Mouse (Mus musculus) left cerebral cortex, adult 8-10 months (tissue): ENCODE measurements at regions not wholly inside any gene's neighbourhood (a gene's known extent, or its start where the extent isn't known, plus 50 kb on each side); places are given as distances from the start of the nearest gene placed in this dataset.
"Not testable (repeated sequence)": the region's sequence is repeated elsewhere in the genome, so short reads cannot be mapped to it uniquely, and the experiment has no call there.

Source experiments
- DNase-seq, 2 experiments: peaks; one replicate each; pipeline ENCODE4 v3.0.0; 2022; ENCODE audit warnings: low spot score in 2 of 2

DNA sequence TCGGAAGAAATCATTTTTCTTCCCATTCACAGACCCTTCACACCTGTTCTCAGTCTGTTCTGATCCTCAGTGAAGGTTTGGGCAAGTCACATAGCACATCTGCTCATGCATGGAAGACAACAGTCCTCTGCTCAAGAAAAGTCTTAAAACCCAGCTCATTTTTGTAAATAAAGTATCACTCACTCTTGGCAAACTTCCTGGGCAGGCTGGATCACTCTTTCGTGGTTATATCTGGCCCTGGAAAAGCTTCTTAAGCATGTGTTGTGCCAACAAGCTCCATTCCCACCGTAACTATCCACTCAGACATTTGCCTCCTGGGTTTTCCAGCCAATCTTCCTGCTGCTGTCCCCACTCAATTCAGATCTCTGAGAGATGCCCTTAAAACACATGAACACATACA lies 103.2 kb upstream of the Cep85l start:
- no peak for DNase-seq

DNA sequence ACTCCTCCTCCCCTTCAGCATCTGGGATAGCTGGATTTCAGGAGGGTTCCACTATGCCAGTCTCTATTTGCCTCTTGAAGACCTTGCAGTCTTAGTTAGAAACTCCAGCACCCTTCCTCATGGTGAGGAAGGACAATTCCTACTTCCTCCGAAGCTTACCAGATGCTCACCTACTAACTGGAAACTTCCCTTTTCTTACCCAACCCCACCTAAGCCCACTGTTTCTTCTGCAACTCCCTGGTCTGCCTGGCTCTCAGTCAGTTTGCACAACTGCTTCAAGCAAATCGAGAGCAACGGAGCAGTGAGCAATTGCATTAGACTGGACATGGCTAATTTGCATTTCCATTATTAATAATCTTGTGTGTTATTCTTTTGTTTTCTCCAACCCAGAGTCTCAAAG lies 90.5 kb upstream of the Cep85l start:
- DNase-seq: no peak

DNA sequence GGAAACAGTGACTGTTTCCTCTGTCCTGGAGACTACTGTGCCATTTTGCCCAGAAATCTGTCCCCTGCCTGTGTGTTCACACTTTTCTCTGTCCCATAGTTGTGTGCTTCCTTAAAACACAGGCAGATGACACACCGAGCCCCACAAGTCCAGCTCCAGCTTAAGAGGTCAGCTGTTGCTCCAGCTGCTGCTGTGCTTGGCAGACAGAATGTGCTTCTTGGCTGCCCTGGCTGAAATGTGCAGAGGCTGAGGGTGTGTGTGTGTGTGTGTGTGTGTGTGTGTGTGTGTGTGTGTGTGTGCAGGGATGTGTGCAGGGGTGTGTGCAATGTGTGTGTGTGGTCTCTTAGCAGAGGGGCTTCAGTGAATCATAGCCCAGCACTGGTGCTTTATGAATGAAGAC lies 89.9 kb upstream of the Cep85l start:
- DNase-seq: no peak

DNA sequence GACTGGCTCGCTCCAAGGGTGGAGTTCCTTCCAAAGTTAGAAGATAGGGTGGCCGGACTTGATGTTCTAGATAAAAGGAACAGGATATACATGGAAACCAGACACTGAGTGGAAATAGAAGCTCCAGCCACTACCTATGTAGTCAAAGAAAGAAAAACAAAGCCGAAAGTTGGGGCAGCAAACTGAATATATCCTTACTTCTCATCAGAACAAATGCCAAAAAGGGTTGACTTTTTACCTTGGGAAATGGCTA lies 88.5 kb upstream of the Cep85l start:
- no peak for DNase-seq

DNA sequence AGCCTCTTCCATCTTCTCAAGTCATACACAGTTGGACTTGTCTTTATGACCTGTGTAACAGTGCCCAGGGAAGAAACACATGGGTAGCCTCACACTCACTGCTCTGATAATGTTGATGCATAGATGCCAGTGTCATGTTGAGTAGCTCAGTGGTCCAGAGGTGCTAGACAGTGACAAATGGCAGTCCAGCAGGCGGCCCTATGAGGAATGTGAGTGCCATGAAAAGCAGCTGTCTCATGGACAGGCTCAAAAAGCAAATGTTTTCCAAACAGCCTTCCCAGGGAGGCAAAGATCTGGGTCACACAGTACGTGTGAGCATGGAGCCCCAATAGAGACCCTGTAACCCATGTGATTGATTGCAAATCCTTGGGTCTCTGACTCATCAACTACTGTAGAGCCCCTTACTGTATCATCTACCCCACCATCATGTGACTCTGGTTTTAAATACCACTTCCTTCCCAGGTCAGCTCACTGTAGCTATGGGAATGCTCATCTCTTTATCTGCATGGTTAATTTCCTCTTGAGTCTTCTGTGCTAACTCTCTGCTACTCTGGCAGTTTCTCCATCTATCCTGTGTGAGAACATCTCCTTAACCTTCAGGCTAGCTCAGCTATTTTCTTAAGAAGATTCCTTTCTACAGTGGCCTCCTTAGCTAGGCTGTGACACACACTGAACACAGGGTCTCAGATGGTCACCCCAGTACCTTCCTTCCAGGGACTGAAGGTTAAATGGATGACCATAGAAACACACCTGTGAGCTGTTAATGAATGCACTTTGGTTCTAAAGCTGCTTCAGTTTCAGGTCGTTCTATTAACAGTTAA lies 87.9 kb upstream of the Cep85l start:
- no peak for DNase-seq

DNA sequence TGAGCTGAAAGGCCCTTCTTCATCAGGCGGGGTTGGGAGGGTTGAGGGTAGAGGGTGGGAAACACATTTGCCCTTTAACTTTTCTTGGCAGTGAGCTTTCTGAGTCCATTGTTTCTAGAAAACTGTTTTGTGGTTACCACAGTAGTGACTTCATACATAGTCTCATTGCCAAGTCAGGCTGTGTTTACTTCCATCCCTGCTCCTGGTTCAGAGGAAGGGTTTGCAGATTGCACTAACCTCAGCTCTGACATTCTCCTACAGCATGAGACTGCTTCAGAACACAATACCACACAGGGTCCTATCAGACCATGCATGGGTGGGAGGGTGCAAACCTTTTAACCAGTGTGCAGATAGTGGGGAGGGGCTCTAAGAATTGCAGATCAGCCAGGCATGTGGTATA lies 87.1 kb upstream of the Cep85l start:
- no peak for DNase-seq

DNA sequence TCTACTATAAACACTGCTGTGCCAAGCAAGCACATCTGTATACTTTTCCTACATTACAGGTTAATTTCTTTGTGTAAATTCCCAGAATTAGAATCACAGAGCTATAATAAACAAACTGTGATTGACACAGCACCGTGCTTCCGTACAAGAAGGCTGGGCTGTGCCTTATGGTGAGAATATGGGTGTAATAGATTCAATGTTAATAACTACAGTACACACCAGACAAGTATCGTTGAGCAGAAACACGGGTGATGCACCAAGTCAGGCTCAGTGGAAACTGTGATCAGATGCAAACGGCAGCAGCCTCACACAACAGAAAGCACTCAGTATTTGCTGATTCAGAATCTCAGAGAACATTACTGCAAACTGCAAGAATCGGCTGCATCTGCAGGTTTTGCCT lies 86.5 kb upstream of the Cep85l start:
- DNase-seq: no peak

DNA sequence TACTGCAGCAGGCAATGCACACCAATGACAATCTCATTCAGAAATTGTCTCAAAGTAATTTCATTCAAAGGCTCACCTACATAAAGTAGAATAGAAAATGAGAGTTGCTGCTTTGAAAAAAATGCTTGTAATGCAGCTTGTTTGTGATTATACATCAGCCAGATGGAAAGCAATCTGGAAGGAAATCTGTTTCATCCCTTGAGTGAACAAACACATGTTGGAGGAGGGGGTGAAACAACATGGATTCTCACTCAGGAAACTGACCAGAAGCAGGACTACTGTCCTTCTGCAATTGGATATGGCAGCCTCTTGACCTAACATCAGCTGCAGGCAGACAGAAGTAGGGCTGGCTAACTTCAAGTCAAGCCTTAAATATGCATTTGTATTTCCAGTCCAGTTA lies 84.8 kb upstream of the Cep85l start:
- no peak for DNase-seq

DNA sequence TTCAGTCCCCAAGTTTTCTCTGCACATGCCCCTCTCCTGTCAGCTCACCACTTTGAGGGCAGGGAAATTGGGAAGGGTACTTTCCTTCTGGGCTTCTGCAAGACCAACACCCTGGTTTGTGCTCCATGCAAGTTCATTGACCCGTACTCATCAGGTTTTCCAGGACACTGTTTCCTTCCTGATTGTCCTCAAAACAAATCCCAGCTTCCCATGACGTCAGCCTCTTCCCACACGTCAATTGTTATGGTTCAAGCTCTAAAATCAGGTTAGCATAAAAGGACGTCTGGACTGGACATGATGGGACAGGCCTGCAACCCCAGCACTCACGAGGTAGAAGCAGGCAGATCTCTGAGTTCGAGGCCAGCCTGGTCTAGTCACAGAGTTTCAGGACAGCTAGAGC lies 84.3 kb upstream of the Cep85l start:
- no peak for DNase-seq

DNA sequence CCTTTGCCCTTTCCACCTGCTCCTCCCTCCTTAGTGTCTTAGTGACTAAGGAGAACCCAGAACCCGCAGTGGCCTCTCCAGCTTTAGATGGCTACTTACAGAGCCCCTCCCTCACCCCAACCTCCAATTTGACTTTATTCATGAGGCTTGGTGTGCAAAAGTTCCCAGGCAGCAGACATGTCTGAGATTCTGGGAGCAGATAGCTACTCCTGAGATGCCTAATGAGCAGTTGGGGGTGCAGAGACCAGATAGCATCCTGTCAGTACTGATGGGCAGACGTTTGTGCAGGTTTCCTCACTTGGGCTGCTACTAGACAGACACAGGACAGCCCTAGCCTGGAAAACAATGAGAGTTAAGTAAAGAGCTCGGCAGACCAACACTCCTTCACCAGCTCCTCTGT lies 83.7 kb upstream of the Cep85l start:
- DNase-seq: no peak

DNA sequence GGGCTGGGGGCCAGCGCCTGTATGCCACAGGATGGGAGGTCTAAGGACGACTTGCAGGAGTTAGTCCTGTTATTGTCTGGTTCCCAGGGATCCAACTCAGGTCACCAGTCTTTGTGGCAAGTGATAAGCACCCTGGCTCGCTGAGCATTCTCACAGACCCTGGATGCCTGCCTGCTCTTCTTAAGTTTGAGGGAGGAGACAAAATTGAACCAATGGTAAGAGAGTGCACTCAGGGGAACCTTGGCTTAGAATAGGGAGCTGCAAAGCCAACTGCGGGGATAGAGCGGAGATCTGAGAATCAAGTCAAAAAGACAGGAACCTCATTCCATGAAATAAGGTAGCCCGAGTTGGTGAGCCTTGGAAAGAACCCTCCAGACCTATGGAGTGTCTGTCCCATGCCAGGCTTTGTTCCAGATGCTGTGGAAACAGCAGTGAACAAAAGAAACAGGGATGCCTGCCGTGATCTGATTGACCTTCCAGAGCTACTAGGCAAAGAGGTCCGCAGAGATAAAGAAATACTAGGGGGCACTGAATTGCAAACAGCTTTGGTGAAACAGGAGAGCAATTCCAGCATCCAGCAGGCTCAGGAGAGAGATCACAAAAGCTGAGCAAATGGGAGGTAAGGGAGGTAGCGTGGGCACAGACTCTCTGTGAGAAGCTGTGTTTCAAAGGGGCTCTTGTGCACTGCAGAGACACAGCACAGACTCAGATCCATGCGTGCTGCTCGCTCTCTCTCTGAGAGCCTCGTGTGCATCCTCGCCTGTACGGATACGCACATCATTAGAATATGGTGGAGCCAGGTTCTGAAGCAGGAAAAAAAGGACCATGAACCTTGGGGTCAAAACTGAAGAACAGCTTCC lies 82.9 kb upstream of the Cep85l start:
- DNase-seq: no peak

DNA sequence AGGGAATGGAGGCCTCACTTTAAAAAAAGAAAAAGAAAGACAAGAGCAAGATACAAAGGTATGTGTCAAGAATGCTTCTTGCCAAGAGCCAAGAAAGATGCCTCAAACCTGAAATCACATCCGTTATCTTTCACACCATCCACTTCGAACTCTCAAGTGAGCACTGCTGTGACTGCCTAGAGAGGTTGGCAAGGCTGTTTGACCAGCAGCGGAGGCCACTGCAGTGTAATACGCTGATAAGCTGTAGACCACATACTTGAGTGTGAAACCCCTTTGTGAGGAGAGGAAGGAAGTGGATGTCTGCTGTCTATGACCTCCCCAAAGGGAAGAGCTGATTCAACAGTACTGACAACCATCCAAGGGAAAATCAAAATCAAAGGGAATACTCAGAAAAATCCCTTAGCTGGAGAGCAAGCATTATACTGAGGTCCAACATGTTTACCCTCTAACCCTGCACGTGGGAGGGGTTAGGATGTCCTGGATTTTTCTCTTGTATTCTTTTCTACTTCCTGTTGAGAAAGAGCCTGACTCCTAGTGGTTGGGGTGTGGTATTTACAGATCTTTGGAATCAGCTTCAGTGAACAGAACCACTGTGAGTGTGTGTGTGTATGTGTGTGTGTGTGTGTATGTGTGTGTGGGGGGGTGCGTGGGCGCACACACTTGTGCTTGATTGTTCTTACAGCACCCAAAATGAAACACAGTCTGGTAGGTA lies 81.5 kb upstream of the Cep85l start:
- DNase-seq: no peak

DNA sequence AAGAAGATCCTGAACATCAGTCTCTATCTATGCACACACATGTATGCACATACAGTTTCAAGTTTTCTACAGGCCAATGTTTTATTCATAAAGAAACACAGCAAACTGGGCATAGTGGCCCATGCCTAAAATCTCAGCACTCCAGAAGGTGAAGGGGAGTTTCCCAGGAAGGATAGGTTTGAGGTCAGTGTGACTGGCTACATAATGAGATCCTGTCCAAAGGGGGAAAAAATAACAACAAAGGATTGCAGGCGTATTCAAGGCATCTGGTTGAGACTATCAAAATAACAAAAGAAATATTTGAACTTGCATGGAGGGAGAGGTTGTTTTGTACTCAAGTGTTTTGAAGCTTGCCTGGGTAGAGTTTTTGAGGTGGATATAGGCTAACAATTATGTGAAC lies 80.0 kb upstream of the Cep85l start:
- not testable (repeated sequence) for DNase-seq

DNA sequence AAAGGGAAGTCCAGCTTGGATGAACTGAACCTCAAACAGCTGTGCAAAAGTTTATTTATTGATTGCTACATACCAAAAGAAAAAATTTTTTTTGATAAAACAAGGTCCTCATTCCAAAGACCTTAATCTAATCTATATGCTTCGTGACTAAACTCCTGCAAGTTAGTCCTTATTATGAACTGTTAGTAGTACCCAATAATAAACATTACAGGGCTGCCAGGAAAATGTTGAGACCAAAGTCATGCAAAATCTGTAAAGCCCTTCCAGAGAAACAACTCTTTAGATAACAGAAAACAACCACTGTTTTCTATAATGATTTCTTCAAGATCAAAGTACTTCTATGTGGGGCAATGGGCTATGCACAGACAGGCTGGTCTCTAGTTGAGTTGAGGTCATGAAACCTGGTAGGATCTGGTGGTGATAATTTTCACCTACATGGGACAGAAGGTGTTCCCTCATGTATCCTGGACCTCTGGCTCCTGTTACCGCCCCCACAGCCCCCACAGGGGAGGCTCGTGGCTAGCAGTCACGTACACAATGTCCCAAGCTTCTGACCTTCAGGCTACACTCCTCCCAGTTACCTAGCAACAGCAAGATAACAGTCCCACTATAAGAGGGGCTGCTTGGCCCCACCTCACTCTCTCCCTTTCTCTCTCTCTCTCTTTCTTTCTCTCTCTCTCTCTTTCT lies 76.4 kb upstream of the Cep85l start:
- DNase-seq: no peak

DNA sequence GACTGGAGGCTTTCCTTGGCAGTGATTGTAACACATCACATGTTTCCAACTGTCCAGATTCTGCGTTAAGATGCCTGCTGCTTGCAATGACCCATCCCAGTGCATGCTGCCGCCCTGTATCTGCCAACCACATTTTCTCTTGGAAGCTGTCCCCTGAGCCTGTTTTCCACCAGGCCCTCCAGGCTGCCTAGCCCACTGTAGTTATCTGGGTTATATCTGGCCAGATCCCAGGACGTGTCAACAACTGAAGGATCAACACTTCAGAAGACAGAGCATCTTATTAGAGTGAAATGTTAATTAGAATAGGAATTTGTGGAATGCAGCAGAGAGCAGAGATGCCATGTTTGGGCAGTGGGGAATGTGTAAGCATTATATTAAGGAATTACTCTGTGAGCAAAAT lies 65.0 kb upstream of the Cep85l start:
- no peak for DNase-seq

DNA sequence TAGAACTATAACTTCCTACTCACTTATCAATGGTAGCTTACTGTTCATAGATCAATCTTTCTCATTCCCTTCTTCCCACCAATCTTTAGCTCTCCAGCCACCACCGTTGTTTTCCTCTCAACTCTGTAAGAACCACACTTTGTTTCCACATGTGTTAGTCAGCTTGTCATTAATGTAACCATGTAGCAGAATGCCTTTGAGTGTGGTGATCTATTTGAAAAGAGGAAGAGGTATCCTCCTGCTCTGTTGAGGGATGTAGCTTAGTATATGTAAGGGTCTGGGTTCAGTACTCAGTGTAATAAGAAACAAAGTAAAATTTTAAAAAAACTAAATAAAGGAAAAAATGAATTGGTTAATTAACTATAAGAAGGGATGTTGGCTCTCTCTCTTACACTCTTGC lies 63.7 kb upstream of the Cep85l start:
- no peak for DNase-seq

DNA sequence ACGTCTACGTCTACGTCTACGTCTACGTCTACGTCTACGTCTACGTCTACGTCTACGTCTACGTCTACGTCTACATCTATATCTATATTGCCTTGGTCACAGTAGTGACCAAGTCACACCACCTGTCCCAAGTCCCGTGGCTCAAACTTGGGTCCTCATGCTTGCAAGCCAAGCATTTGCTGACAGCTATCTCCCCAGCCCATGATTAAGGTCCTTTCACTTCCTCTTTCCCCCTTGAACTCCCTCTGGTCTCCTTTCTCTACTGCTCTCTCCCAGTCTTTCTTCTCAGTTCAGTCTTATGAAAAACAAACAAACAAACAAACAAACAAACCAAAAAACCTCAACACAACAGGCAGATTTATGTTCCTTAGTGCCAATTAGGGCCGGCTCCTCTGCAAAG lies 63.2 kb upstream of the Cep85l start:
- no peak for DNase-seq

DNA sequence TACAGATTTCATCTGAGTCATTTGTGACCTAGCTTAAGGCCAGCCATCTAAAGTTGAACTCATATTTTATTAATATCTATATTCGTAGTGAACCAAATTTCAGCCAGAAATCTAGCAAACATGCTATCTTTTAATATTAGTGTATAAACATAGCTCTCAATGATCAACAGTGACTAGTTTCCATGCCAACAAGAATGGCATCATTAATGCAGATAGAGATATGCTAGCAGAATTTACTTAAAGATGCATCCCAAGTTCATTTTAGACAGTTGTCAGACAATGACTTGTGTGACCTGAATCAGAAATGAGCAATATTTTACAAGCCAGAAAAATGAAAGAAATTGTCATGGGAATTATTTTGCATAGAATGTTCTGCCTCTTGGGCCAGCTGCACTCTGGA lies 60.5 kb upstream of the Cep85l start:
- DNase-seq: no peak

DNA sequence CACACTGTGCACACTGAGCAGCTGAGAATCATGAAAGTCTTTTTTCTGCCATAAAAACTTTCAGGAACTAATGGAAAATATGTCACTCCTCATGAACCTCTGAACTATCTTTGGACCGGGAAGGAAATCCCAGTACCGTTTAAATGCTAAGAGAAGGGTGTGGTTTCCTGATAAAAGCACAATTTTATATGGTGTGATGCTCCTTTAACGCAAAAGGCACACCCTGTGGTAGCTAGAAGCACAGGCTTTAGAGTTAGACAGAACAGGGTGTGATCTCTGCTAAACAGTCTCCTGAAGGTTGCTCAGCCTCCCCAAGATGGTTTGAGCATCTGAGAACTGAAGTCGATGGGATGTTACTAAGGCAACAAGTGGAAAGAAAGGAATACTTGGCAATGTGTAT lies 58.6 kb upstream of the Cep85l start:
- DNase-seq: no peak

DNA sequence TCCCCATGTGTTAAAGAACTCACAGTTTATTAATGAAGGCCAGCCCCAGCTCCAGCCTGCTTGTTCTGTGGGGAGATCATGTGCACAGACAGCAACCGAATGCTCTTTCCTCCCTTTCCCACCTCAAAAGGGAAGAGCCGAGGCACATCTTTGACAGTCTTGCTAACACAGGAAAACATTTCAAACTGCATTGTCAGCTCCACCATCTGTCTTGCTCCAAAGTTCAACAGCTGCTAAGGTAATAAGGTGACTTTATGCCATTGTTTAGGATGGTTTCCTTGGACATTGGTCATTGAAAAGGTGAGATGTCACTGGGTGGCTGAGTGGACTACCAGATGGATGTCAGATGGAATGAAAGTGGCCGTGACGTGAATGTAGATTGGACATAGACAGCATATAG lies 58.0 kb upstream of the Cep85l start:
- no peak for DNase-seq

DNA sequence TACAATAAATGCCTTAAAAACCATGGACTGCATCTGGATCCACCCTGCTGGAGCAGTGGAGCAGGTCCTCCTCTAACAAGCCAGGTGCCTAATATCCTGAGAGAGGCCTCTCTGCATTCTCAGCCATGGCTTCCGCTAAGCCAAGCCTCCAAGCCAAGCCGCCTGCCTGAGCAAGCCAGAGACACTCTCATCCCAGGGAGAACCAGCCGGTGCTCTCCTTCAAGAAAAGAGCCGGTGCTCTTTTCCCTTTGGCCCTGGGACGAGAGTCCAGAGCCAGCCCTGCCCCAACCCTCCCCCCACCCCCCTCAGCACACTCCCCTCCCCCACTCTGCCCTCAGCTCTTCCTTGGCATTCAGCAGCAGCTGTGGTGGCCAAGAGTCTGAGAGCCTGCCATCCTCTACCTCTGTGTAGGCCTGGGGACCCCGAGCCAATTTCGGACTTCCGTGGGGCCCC lies 56.3 kb upstream of the Cep85l start:
- no peak for DNase-seq
